ENCODE assay signal across 13 mouse cellular contexts in genomic region chr6:136465021-136465420, GRCm38 (mm10). TPM values are rescaled to one million over a fixed set of nuclear protein-coding genes. Genes with fewer than 3 reads are reported as not detected.
A peak's percentile ranks its signal among the peaks of the same experiment; 100 is the strongest.
DNase-seq lines count a peak whose midpoint lies in the region; ATAC-seq lines count a peak whose summit lies in the region.
"Had no signal": no experiment of that assay in that cellular context is flagged by ENCODE, and none has a peak within 500 bp of the region (broad histone marks: within the 10 kb centered on the region; RNA-seq: fewer than 3 reads in every experiment).

No protein-coding gene starts in this region.

- intact Hi-C loops in left cerebral cortex, postnatal 10 days (cut with DNase I), result no loop called here

- H3K4me2 ChIP-seq in forebrain, embryonic 12.5 days, result no peak overlapping the region
- H3K4me2 ChIP-seq in forebrain, embryonic 16.5 days (ENCODE audit: low read length), result no peak overlapping the region

- H3K9ac ChIP-seq in forebrain, embryonic 12.5 days, result no peak overlapping the region
- no peak overlapping the region for H3K9ac ChIP-seq in forebrain, embryonic 16.5 days (replicated peaks; ENCODE audit: low read depth, low read length)

- H3K27me3 ChIP-seq in forebrain, embryonic 12.5 days, result no peaks in the 10 kb centered on the region
- H3K27me3 ChIP-seq in forebrain, embryonic 16.5 days (replicated peaks; ENCODE audit: control insufficient read depth, insufficient read depth, low read length), result no peaks in the 10 kb centered on the region

- no peak overlapping the region for H3K4me3 ChIP-seq in forebrain, embryonic 12.5 days (replicated peaks)
- no peak overlapping the region for H3K4me3 ChIP-seq in forebrain, embryonic 16.5 days (replicated peaks; ENCODE audit: low read length)
- H3K4me3 ChIP-seq: erythroblast, embryonic 14.5 days had no signal

- H3K36me3 ChIP-seq in forebrain, embryonic 12.5 days (replicated peaks), result no peaks in the 10 kb centered on the region
- H3K36me3 ChIP-seq in forebrain, embryonic 16.5 days (ENCODE audit: control insufficient read depth, insufficient read depth), result no peaks in the 10 kb centered on the region
- H3K36me3 ChIP-seq: G1E had no signal

- peak; percentile 59 for DNase-seq in CD4-positive helper T cell, adult 2 months (ENCODE audit: low read depth, low spot score)
- DNase-seq in kidney, adult 18-20 months, result peak; percentile 64
- DNase-seq in lung, postnatal 10 days, result peak; percentile 44
- no peak for DNase-seq in left cerebral cortex, postnatal 10 days (ENCODE audit: extremely low spot score in 1 of 2, low spot score in 2 of 2)
- no peak for DNase-seq in cerebellum, postnatal 4 days (ENCODE audit: low spot score in 2 of 2)
- no peak for DNase-seq in spleen, postnatal 36 days (ENCODE audit: low spot score in 2 of 2)
- DNase-seq: left cerebral cortex, postnatal 4 days; right cerebral cortex, postnatal 25 days had no signal

- 72% methylated on average over 8 of the region's 8 CpGs for WGBS in forebrain, embryonic 12.5 days
- 70% methylated on average over 8 of the region's 8 CpGs for WGBS in forebrain, embryonic 16.5 days

- no peak for ATAC-seq in forebrain, embryonic 12.5 days (ENCODE audit: low FRiP score)
- no peak for ATAC-seq in forebrain, embryonic 16.5 days

- no peaks in the 10 kb centered on the region for H3K9me3 ChIP-seq in forebrain, embryonic 12.5 days
- H3K9me3 ChIP-seq in forebrain, embryonic 16.5 days (ENCODE audit: control insufficient read depth, low read length), result no peaks in the 10 kb centered on the region

- peaks cover 25% of the 10 kb centered on the region for H3K4me1 ChIP-seq in forebrain, embryonic 12.5 days
- peaks cover 17% of the 10 kb centered on the region for H3K4me1 ChIP-seq in forebrain, embryonic 16.5 days (replicated peaks; ENCODE audit: control insufficient read depth, insufficient read depth, low read length)

- H3K27ac ChIP-seq in forebrain, embryonic 12.5 days, result 0 out of 2 replicates have a peak overlapping the region, but pooled peaks have one; percentile 31
- H3K27ac ChIP-seq in forebrain, embryonic 16.5 days (ENCODE audit: low read length), result no peak overlapping the region

RNA-seq across cellular contexts. Expression of gene Atf7ip, which starts 40.9 kb away (rescaled TPM):
- polyA plus RNA-seq in forebrain, embryonic 12.5 days (2016; fragmentation: Nextera tagmentation; extraction: Ambion mirVana), result 63.2 and 72.4 TPM in 2 replicates
- polyA plus RNA-seq in forebrain, embryonic 16.5 days (2015; fragmentation: Nextera tagmentation; extraction: Ambion mirVana), result 49.2 and 50.9 TPM in 2 replicates
- total RNA-seq in left cerebral cortex, postnatal 10 days (2021), result 100 to 1,000 TPM; 119 to 135 TPM

RNA-seq across cellular contexts. Expression of gene E330021D16Rik, which starts 49.7 kb away (rescaled TPM):
- not detected in 2 replicates for polyA plus RNA-seq in forebrain, embryonic 12.5 days (2016; fragmentation: Nextera tagmentation; extraction: Ambion mirVana)
- polyA plus RNA-seq in forebrain, embryonic 16.5 days (2015; fragmentation: Nextera tagmentation; extraction: Ambion mirVana), result not detected in 2 replicates
- total RNA-seq in left cerebral cortex, postnatal 10 days (2021), result not detected
- total RNA-seq: left cerebral cortex, postnatal 4 days had no signal
- polyA plus RNA-seq: erythroblast, embryonic 14.5 days; G1E; heart, embryonic 16.5 days had no signal

Comparison
In these comparisons a context has a peak if more than half of its experiments do, and no peak if none do; other contexts are left out.
1. DNase-seq: peak in CD4-positive helper T cell, adult 2 months (single experiment), kidney, adult 18-20 months (single experiment) and lung, postnatal 10 days (single experiment); none in left cerebral cortex, postnatal 10 days (0 of 2), cerebellum, postnatal 4 days (0 of 2) and spleen, postnatal 36 days (0 of 2).